Mouse (Mus musculus) C2C12 (cell line): ENCODE measurements around the gene Cul9.

Experiments
- CEBPB ChIP-seq: IDR thresholded peaks from one replicate; pipeline ENCODE4 v1.6.1; 2011; ENCODE audit warnings: low read depth, mild to moderate bottlenecking, control low read depth, moderate library complexity
- CTCF ChIP-seq: IDR thresholded peaks from one replicate; pipeline ENCODE4 v1.5.1; 2011; ENCODE audit not compliant: control insufficient read depth, insufficient read depth, insufficient read length
- MAX ChIP-seq: IDR thresholded peaks from one replicate; pipeline ENCODE4 v1.6.1; 2011; ENCODE audit warnings: mild to moderate bottlenecking, control low read depth
- MYOD1 ChIP-seq: IDR thresholded peaks from one replicate; pipeline ENCODE4 v1.6.1; 2011; ENCODE audit warnings: low read depth; ENCODE audit not compliant: control insufficient read depth, insufficient read length
- USF1 ChIP-seq: IDR thresholded peaks from one replicate; pipeline ENCODE4 v1.6.1; 2011; ENCODE audit warnings: low read depth, mild to moderate bottlenecking, control low read depth, moderate library complexity

DNA sequence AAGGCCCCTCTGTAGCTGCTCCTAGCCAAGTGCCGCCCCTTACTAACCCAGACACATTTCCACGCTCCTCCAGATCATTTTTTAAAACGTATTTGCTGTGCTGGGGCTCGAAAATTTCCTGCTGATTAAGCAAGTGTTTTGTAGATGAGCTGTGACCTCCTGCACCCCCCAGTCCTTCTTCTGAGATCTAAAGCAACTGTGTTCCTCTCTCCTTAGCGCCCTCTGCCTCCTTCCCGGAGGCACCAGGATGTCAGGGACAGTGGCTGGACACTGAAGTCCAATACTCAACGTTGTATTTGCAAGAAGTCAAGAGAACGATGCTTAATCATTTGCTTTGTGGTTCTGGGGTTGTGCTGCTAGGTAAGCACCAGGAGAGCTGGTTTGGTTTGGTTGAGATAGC lies 84.8 kb downstream of the Cul9 start:
- TF ChIP-seq CTCF, result no peak
- TF ChIP-seq USF1, result no peak
- no peak for TF ChIP-seq MAX
- no peak for TF ChIP-seq MYOD1
- TF ChIP-seq CEBPB, result no peak
